In the genomic region with DNA sequence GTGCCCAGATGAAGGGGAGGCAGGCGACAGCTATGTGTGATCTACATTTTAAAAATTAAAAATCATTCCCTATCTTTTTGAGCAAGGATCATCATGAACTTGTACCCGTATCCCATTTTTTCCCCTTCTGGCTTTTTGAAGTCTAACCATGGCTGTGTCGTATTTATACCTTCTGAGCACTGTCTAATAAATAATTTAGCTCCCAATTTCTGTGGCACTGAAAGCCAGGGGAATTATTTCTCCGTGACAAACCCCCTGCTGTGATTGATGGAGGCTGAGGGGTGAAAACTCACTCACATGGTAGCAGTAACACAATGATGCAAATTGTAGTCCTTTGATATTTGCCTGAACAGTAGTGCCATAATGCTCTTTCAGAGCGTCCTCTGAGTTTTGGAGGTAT, we compare ENCODE assay signal across 20 mouse cellular contexts.
A peak's percentile ranks its signal among the peaks of the same experiment; 100 is the strongest.
DNase-seq lines count a peak whose midpoint lies in the region; ATAC-seq and TF ChIP-seq lines count a peak whose summit lies in the region.
"Had no signal": no experiment of that assay in that cellular context is flagged by ENCODE, and none has a peak within 500 bp of the region (broad histone marks: within the 10 kb centered on the region; RNA-seq: fewer than 3 reads in every experiment).

No protein-coding gene starts in this region.

- no peak for TF ChIP-seq CTCF in brain, embryonic 14.5 days (IDR thresholded peaks at IDR 0.05; ENCODE audit: borderline replicate concordance, extremely low read depth, insufficient read depth, insufficient read length)
- no peak for TF ChIP-seq CTCF in hindbrain, postnatal 0 days (IDR thresholded peaks at IDR 0.05; ENCODE audit: low read depth)
- TF ChIP-seq CTCF in gastrocnemius, adult 2 months (IDR thresholded peaks at IDR 0.05), result no peak

- ATAC-seq in forebrain, embryonic 15.5 days (replicated peaks), result no peak
- ATAC-seq in hindbrain, postnatal 0 days, result no peak
- no peak for ATAC-seq in neural tube, embryonic 12.5 days (ENCODE audit: low FRiP score, low read depth)
- ATAC-seq in heart, embryonic 12.5 days (ENCODE audit: insufficient number of reproducible peaks, low FRiP score), result no peak
- ATAC-seq in kidney, embryonic 14.5 days (ENCODE audit: low FRiP score, low TSS enrichment), result no peak
- ATAC-seq: intestine, embryonic 15.5 days had no signal

- DNase-seq in brain, embryonic 14.5 days (ENCODE audit: low read depth), result peak; percentile 56
- DNase-seq in hindbrain, postnatal 0 days (ENCODE audit: low spot score), result no peak
- no peak for DNase-seq in gastrocnemius, adult 2 months
- no peak for DNase-seq in embryo, embryonic 11 days
- DNase-seq: adrenal gland, postnatal 25 days; B cell, adult 2 months; cerebellum, postnatal 36 days; heart, adult 11 months; kidney, postnatal 10 days; liver, embryonic 13.5 days; lung, postnatal 10 days; thymus, postnatal 4 days had no signal

- peak overlapping the region; percentile 57; the same call in 1 of the 2 replicates for H3K9ac ChIP-seq in forebrain, embryonic 15.5 days (replicated peaks)
- H3K9ac ChIP-seq in hindbrain, postnatal 0 days (replicated peaks; ENCODE audit: low read length), result peak overlapping the region; percentile 47; the same call in 1 of the 2 replicates
- no peak overlapping the region for H3K9ac ChIP-seq in neural tube, embryonic 12.5 days
- H3K9ac ChIP-seq in heart, embryonic 12.5 days, result no peak overlapping the region
- no peak overlapping the region for H3K9ac ChIP-seq in kidney, embryonic 14.5 days (ENCODE audit: low read depth, low read length)
- H3K9ac ChIP-seq: embryonic facial prominence, embryonic 15.5 days; intestine, embryonic 15.5 days; liver, embryonic 13.5 days; stomach, embryonic 15.5 days had no signal

- H3K27ac ChIP-seq in forebrain, embryonic 15.5 days (replicated peaks), result peak overlapping the region; percentile 60
- H3K27ac ChIP-seq in hindbrain, postnatal 0 days, result no peak overlapping the region
- H3K27ac ChIP-seq in neural tube, embryonic 12.5 days, result no peak overlapping the region
- H3K27ac ChIP-seq in gastrocnemius, adult 2 months, result no peak overlapping the region
- no peak overlapping the region for H3K27ac ChIP-seq in heart, embryonic 12.5 days (ENCODE audit: poor library complexity, severe bottlenecking)
- no peak overlapping the region for H3K27ac ChIP-seq in kidney, embryonic 14.5 days (ENCODE audit: low read depth, low read length)
- H3K27ac ChIP-seq: embryonic facial prominence, embryonic 15.5 days; intestine, embryonic 15.5 days; limb, embryonic 10.5 days; liver, embryonic 13.5 days; stomach, embryonic 15.5 days had no signal

- no peaks in the 10 kb centered on the region for H3K9me3 ChIP-seq in forebrain, embryonic 15.5 days
- no peaks in the 10 kb centered on the region for H3K9me3 ChIP-seq in hindbrain, postnatal 0 days (ENCODE audit: low read length)
- H3K9me3 ChIP-seq in neural tube, embryonic 12.5 days, result no peaks in the 10 kb centered on the region
- H3K9me3 ChIP-seq in heart, embryonic 12.5 days (replicated peaks), result no peaks in the 10 kb centered on the region
- no peaks in the 10 kb centered on the region for H3K9me3 ChIP-seq in kidney, embryonic 14.5 days (ENCODE audit: control insufficient read depth, low read length)
- H3K9me3 ChIP-seq: embryonic facial prominence, embryonic 15.5 days; intestine, embryonic 15.5 days; limb, embryonic 10.5 days; stomach, embryonic 15.5 days had no signal

- no peaks in the 10 kb centered on the region for H3K27me3 ChIP-seq in forebrain, embryonic 15.5 days
- no peaks in the 10 kb centered on the region for H3K27me3 ChIP-seq in hindbrain, postnatal 0 days (ENCODE audit: insufficient read depth, low read length)
- no peaks in the 10 kb centered on the region for H3K27me3 ChIP-seq in neural tube, embryonic 12.5 days (replicated peaks)
- H3K27me3 ChIP-seq in heart, embryonic 12.5 days (replicated peaks), result no peaks in the 10 kb centered on the region
- H3K27me3 ChIP-seq in kidney, embryonic 14.5 days (ENCODE audit: control insufficient read depth, insufficient read depth, low read length), result no peaks in the 10 kb centered on the region

- H3K4me2 ChIP-seq in forebrain, embryonic 15.5 days (replicated peaks), result peak overlapping the region; percentile 90
- H3K4me2 ChIP-seq in hindbrain, postnatal 0 days (ENCODE audit: low read depth, low read length), result peak overlapping the region; percentile 89
- peak overlapping the region; percentile 78 for H3K4me2 ChIP-seq in neural tube, embryonic 12.5 days (replicated peaks)
- no peak overlapping the region for H3K4me2 ChIP-seq in heart, embryonic 12.5 days
- no peak overlapping the region for H3K4me2 ChIP-seq in kidney, embryonic 14.5 days (replicated peaks; ENCODE audit: low read depth, low read length)
- H3K4me2 ChIP-seq: embryonic facial prominence, embryonic 15.5 days; liver, embryonic 13.5 days; stomach, embryonic 15.5 days had no signal

- peaks cover 29% of the 10 kb centered on the region for H3K4me1 ChIP-seq in forebrain, embryonic 15.5 days
- 0 out of 2 replicates have a peak, but pooled peaks cover 9% of the 10 kb centered on the region for H3K4me1 ChIP-seq in hindbrain, postnatal 0 days (ENCODE audit: insufficient read depth, low read length)
- peaks cover 30% of the 10 kb centered on the region for H3K4me1 ChIP-seq in neural tube, embryonic 12.5 days
- H3K4me1 ChIP-seq in heart, embryonic 12.5 days (replicated peaks), result peaks cover 13% of the 10 kb centered on the region; the same call in 1 of the 2 replicates
- H3K4me1 ChIP-seq in kidney, embryonic 14.5 days (ENCODE audit: control insufficient read depth, insufficient read depth, low read length), result peaks cover 11% of the 10 kb centered on the region
- H3K4me1 ChIP-seq: liver, embryonic 13.5 days had no signal

- intact Hi-C loops in gastrocnemius, adult 2 months (cut with DNase I), result no loop called here

- WGBS in forebrain, embryonic 15.5 days, result 31% methylated on average over 5 of the region's 5 CpGs
- 44% methylated on average over 5 of the region's 5 CpGs for WGBS in hindbrain, postnatal 0 days
- WGBS in neural tube, embryonic 12.5 days, result 16% methylated on average over 5 of the region's 5 CpGs
- whole genome bisulfite sequencing in heart, embryonic 12.5 days, result 69% methylated on average over 5 of the region's 5 CpGs
- 50% methylated on average over 5 of the region's 5 CpGs for WGBS in kidney, embryonic 14.5 days

- peak overlapping the region; percentile 54 for H3K4me3 ChIP-seq in forebrain, embryonic 15.5 days
- peak overlapping the region; percentile 44 for H3K4me3 ChIP-seq in hindbrain, postnatal 0 days (ENCODE audit: low read length)
- H3K4me3 ChIP-seq in neural tube, embryonic 12.5 days, result peak overlapping the region; percentile 45
- H3K4me3 ChIP-seq in gastrocnemius, adult 2 months, result no peak overlapping the region
- H3K4me3 ChIP-seq in heart, embryonic 12.5 days, result no peak overlapping the region
- no peak overlapping the region for H3K4me3 ChIP-seq in kidney, embryonic 14.5 days (ENCODE audit: low read length)
- H3K4me3 ChIP-seq: embryonic facial prominence, embryonic 15.5 days; intestine, embryonic 15.5 days; liver, embryonic 13.5 days had no signal

- H3K36me3 ChIP-seq in forebrain, embryonic 15.5 days, result no peaks in the 10 kb centered on the region
- no peaks in the 10 kb centered on the region for H3K36me3 ChIP-seq in hindbrain, postnatal 0 days (ENCODE audit: insufficient read depth, low read length)
- no peaks in the 10 kb centered on the region for H3K36me3 ChIP-seq in neural tube, embryonic 12.5 days
- H3K36me3 ChIP-seq in heart, embryonic 12.5 days, result no peaks in the 10 kb centered on the region
- H3K36me3 ChIP-seq in kidney, embryonic 14.5 days (ENCODE audit: control insufficient read depth, insufficient read depth, low read length), result no peaks in the 10 kb centered on the region
- H3K36me3 ChIP-seq: embryonic facial prominence, embryonic 15.5 days; intestine, embryonic 15.5 days; limb, embryonic 10.5 days; liver, embryonic 13.5 days; stomach, embryonic 15.5 days had no signal

- TF ChIP-seq POLR2A in brain, embryonic 14.5 days (IDR thresholded peaks at IDR 0.05; ENCODE audit: borderline replicate concordance, extremely low read depth, insufficient read depth, insufficient read length, poor library complexity, severe bottlenecking), result no peak

Comparison
In these comparisons a context has a peak if more than half of its experiments do, and no peak if none do; other contexts are left out.
1. H3K4me2 ChIP-seq: peak in forebrain, embryonic 15.5 days (single experiment), hindbrain, postnatal 0 days (single experiment) and neural tube, embryonic 12.5 days (single experiment); none in heart, embryonic 12.5 days (single experiment) and kidney, embryonic 14.5 days (single experiment).
2. H3K4me3 ChIP-seq: peak in forebrain, embryonic 15.5 days (single experiment), hindbrain, postnatal 0 days (single experiment) and neural tube, embryonic 12.5 days (single experiment); none in gastrocnemius, adult 2 months (single experiment), heart, embryonic 12.5 days (single experiment) and kidney, embryonic 14.5 days (single experiment).
3. H3K9ac ChIP-seq: peak in forebrain, embryonic 15.5 days (single experiment) and hindbrain, postnatal 0 days (single experiment); none in neural tube, embryonic 12.5 days (single experiment), heart, embryonic 12.5 days (single experiment) and kidney, embryonic 14.5 days (single experiment).